Mouse (Mus musculus): ENCODE results near the gene Cep19.

The Cep19 gene

GRCm38 (mm10) chr16:32107342-32108045, 7.9 kb downstream of the Cep19 start:
- no peak for DNase-seq (ENCODE audit: low spot score)

- no peak for DNase-seq (ENCODE audit: low spot score)
Observed at GRCm38 (mm10) chr16:32108170-32108569, 8.6 kb downstream of the Cep19 start.

GRCm38 (mm10) chr16:32108578-32108977, 9.0 kb downstream of the Cep19 start:
- DNase-seq (ENCODE audit: low spot score), result no peak

- DNase-seq (ENCODE audit: low spot score), result no peak
Observed at GRCm38 (mm10) chr16:32110951-32111699, 11.5 kb downstream of the Cep19 start.

- peak; percentile 61 for DNase-seq (ENCODE audit: low spot score)
Observed at GRCm38 (mm10) chr16:32113541-32114218, 14.1 kb downstream of the Cep19 start.

GRCm38 (mm10) chr16:32114406-32114805, 14.8 kb downstream of the Cep19 start:
- no peak for DNase-seq (ENCODE audit: low spot score)

GRCm38 (mm10) chr16:32114968-32115695, 15.5 kb downstream of the Cep19 start:
- peak; percentile 93 for DNase-seq (ENCODE audit: low spot score)

- DNase-seq (ENCODE audit: low spot score), result no peak
Observed at GRCm38 (mm10) chr16:32115781-32116180, 16.2 kb downstream of the Cep19 start.

- DNase-seq (ENCODE audit: low spot score), result no peak
Observed at GRCm38 (mm10) chr16:32116186-32116585, 16.6 kb downstream of the Cep19 start.

GRCm38 (mm10) chr16:32120454-32120853, 20.9 kb downstream of the Cep19 start:
- DNase-seq (ENCODE audit: low spot score), result no peak

GRCm38 (mm10) chr16:32124020-32124419, 24.4 kb downstream of the Cep19 start:
- DNase-seq (ENCODE audit: low spot score), result no peak

- DNase-seq (ENCODE audit: low spot score), result no peak
Observed at GRCm38 (mm10) chr16:32124444-32125335, 25.1 kb downstream of the Cep19 start.

- DNase-seq (ENCODE audit: low spot score), result no peak
Observed at GRCm38 (mm10) chr16:32125364-32125763, 25.8 kb downstream of the Cep19 start.

GRCm38 (mm10) chr16:32127046-32127445, 27.4 kb downstream of the Cep19 start:
- DNase-seq (ENCODE audit: low spot score), result no peak

GRCm38 (mm10) chr16:32129449-32130189, 30.0 kb downstream of the Cep19 start:
- no peak for DNase-seq (ENCODE audit: low spot score)

GRCm38 (mm10) chr16:32130190-32130826, 30.7 kb downstream of the Cep19 start:
- no peak for DNase-seq (ENCODE audit: low spot score)

- DNase-seq (ENCODE audit: low spot score), result no peak
Observed at GRCm38 (mm10) chr16:32133148-32133547, 33.5 kb downstream of the Cep19 start.

GRCm38 (mm10) chr16:32135842-32136357, 36.3 kb downstream of the Cep19 start:
- DNase-seq (ENCODE audit: low spot score), result no peak

- DNase-seq (ENCODE audit: low spot score), result no peak
Observed at GRCm38 (mm10) chr16:32138954-32139353, 39.4 kb downstream of the Cep19 start.

GRCm38 (mm10) chr16:32143766-32144165, 44.2 kb downstream of the Cep19 start:
- no peak for DNase-seq (ENCODE audit: low spot score)
